Mouse (Mus musculus): ENCODE data around the gene Prkg1. TPM values are rescaled to one million over a fixed set of nuclear protein-coding genes. Genes with fewer than 3 reads are reported as not detected.
A peak's percentile ranks its signal among the peaks of the same experiment; 100 is the strongest.

The Prkg1 gene
- total RNA-seq, 2 experiments from 2014 or later = 13.8 to 20.2 TPM

GRCm38 (mm10) chr19:31106036-31106435 lies 658.8 kb downstream of the Prkg1 start:
- DNase-seq (ENCODE audit: low spot score in 2 of 2) = no peak
- intact Hi-C loops (cut with DNase I) = no loop called here

DNA sequence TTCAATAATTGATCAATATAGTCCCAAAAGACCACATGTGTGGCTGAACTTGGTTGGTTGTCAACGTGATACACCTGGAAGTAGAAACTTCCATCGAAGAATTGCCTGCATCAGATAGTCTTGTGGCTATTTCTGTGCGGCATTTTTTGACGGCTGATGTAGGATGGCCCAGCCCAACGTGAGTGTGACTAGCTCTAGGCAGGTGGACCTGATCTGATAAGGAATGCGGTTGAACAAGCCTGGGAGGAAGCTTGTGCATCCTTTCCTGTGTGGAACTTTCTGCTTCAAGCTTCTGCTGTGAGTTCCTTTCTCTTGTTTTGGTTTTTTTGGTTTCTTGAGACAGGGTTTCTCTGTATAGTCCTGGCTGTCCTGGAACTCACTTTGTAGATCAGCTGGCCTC lies 660.1 kb downstream of the Prkg1 start:
- DNase-seq (ENCODE audit: low spot score in 2 of 2) = no peak
- intact Hi-C loops (cut with DNase I) = no loop called here

DNA sequence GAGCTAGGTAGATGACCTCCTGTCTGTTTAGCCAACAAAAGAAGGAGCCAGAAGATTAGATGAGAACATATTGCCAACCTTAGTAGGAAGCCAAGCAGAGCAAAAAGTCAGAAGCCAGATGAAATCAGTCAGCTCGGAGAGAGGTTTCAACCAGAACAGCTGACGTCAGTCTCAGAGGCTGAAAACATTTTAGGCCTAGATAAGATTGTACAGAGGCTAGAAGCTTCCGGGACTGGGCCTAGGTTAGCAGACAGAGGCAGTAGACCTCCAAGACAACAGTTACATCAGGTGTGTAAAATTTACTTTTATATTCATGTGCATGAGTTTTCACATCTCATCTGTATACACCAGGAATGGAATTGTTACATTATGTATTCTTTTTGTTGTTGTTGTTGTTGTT lies 665.5 kb downstream of the Prkg1 start:
- intact Hi-C loops (cut with DNase I) = no loop called here

GRCm38 (mm10) chr19:31097857-31098256 lies 667.0 kb downstream of the Prkg1 start:
- intact Hi-C loops (cut with DNase I) = no loop called here
- no peak for DNase-seq (ENCODE audit: low spot score in 2 of 2)

More for the DNA sequence above, 665.5 kb downstream of the Prkg1 start:
- no peak for DNase-seq (ENCODE audit: low spot score in 2 of 2)

- intact Hi-C loops (cut with DNase I) = loop anchor here (10.0 kb wide), 1 partner anchor 581 kb away; no protein-coding TSS in a partner anchor
- DNase-seq (ENCODE audit: low spot score in 2 of 2) = no peak
These were observed 681.1 kb downstream of the Prkg1 start for GRCm38 (mm10) chr19:31083761-31084160.

GRCm38 (mm10) chr19:31082662-31083429 lies 682.0 kb downstream of the Prkg1 start, which contains the start of gene Cstf2t:
Gene Cstf2t (plus strand): TSS chr19:31082837.
- intact Hi-C loops (cut with DNase I) = loop anchor here (10.0 kb wide), 1 partner anchor 582 kb away; no protein-coding TSS in a partner anchor

DNA sequence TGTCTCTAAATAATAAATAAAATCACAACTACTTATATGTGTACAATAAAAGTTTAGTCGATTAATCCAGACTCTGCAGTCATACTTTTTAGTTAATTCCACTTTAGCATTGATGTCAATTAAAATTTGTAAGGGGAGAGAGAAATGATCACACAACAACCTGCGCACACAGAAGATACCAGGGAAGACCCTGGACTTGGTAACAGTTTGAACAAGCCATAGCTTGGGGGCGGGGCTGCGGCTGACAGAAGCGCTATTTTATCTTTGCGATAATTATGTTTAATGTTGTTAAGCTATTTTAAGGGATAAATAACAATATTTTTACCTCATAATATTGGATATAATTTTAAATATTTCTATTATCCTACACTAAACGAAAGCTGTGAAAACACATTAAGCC lies 682.6 kb downstream of the Prkg1 start:
- DNase-seq (ENCODE audit: low spot score in 2 of 2) = no peak
- intact Hi-C loops (cut with DNase I) = loop anchor here (10.0 kb wide), 1 partner anchor 583 kb away; no protein-coding TSS in a partner anchor

More at GRCm38 (mm10) chr19:31082662-31083429, 682.0 kb downstream of the Prkg1 start, which contains the start of gene Cstf2t:
- DNase-seq (ENCODE audit: low spot score in 2 of 2) = peak; percentile 99

GRCm38 (mm10) chr19:31078241-31078640 lies 686.6 kb downstream of the Prkg1 start:
- intact Hi-C loops (cut with DNase I) = loop anchor here (10.0 kb wide), 1 partner anchor 233 kb away; no protein-coding TSS in a partner anchor

DNA sequence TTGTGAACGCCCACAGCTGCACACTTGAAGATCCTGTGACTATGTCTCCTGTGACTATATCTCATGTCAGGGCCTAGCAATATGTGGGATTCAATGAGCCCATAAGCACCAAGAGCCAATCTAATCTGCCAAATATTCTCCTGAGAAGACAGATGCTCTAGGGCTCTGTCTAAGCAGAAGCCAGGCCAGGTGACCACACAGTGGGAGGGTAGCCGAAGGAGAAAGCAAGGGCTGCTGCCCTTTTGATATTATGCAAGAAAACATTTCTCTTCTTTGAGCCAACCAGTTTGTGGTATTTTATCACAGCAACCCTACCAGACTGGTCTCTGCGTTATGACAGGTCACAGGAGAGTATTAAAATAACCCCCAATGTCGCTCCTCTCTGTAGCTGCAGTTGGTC lies 688.7 kb downstream of the Prkg1 start:
- intact Hi-C loops (cut with DNase I) = loop anchor here (10.0 kb wide), 1 partner anchor 231 kb away; no protein-coding TSS in a partner anchor

More at GRCm38 (mm10) chr19:31078241-31078640, 686.6 kb downstream of the Prkg1 start:
- no peak for DNase-seq (ENCODE audit: low spot score in 2 of 2)

DNA sequence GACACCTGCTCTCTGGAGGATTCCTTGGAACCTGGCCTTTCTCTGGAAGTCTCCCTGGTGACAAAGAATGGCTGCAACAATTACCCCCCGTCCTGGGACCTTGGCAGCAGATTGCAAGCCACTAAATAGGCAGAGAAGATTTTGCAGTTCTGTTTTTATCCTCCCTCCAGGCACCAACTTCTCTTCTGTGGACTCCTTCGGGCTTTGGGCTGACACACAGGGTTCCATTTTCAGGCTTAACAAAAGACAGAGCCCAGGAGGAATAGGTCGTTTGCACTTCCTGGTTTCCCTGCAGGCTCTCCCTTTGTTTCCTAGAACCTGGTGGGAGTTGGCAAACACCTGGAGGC lies 690.1 kb downstream of the Prkg1 start:
- DNase-seq (ENCODE audit: low spot score in 2 of 2) = no peak
- intact Hi-C loops (cut with DNase I) = loop anchor here (10.0 kb wide), 1 partner anchor 230 kb away; no protein-coding TSS in a partner anchor

More for the DNA sequence above, 688.7 kb downstream of the Prkg1 start:
- DNase-seq (ENCODE audit: low spot score in 2 of 2) = no peak

DNA sequence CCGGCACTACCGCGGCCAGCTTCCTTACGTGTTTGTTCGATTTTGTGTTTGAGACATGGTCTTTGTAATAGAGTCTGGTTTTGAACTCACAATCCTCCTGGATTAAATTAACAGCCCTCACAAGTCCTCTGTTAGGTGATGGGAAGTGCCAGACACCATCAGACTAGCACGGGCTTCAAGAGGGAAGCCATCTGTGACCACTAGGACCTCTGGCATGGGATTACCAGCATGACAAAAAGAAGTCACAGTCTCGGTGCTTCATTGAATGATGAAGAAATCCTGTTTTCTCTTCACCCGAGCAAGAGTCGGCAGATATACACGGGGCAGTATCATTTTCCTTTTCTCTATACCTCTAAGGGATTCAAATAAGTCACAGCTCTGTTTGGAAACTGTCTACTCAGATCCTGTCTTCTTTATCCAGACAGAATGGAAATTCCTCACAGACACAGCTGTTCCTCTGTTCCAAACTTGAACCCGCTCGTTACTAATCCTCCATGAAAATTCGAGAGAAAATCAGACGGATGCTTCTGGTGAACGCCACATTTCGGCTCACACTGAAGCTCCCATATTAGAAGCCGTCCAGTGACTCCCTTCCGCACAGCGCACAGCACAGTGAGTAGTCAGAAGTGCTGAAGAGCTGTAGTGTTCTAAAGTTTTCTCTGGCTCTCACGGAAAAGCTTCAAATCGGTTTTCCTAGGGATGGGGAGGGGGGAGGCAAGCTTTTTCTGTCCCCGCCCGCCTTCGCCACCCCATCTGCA lies 690.7 kb downstream of the Prkg1 start:
- no peak for DNase-seq (ENCODE audit: low spot score in 2 of 2)
- intact Hi-C loops (cut with DNase I) = loop anchor here (10.0 kb wide), 1 partner anchor 229 kb away; no protein-coding TSS in a partner anchor

- intact Hi-C loops (cut with DNase I) = no loop called here
- no peak for DNase-seq (ENCODE audit: low spot score in 2 of 2)
These were observed 699.5 kb downstream of the Prkg1 start for GRCm38 (mm10) chr19:31065206-31065781.

- intact Hi-C loops (cut with DNase I) = no loop called here
- no peak for DNase-seq (ENCODE audit: low spot score in 2 of 2)
These were observed 700.1 kb downstream of the Prkg1 start for GRCm38 (mm10) chr19:31064740-31065139.

GRCm38 (mm10) chr19:31046601-31047000 lies 718.2 kb downstream of the Prkg1 start:
- intact Hi-C loops (cut with DNase I) = no loop called here
- DNase-seq (ENCODE audit: low spot score in 2 of 2) = no peak

GRCm38 (mm10) chr19:31040948-31041847 lies 723.6 kb downstream of the Prkg1 start:
- intact Hi-C loops (cut with DNase I) = no loop called here
- no peak for DNase-seq (ENCODE audit: low spot score in 2 of 2)

GRCm38 (mm10) chr19:31038951-31039350 lies 725.9 kb downstream of the Prkg1 start:
- DNase-seq (ENCODE audit: low spot score in 2 of 2) = no peak
- intact Hi-C loops (cut with DNase I) = no loop called here

- intact Hi-C loops (cut with DNase I) = no loop called here
- no peak for DNase-seq (ENCODE audit: low spot score in 2 of 2)
These were observed 733.2 kb downstream of the Prkg1 start for GRCm38 (mm10) chr19:31031596-31031995.

DNA sequence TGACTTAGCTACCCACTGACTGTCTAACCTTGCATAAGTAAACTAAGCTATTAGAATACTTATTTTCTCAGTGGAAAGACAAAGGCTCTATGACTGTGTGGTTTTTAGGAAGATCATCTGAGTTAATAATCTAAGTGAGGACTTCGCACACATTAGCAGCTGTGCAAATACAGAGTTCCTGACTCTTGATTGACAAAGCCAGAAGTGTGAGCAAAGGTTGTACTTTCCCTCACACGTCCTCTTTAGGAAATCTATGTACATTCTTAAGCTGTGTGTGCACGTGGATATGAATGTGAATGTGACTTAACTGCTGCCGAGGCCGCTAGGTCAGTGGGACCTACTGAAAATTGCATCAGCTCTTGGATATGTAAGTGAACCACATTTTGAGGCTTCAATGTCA lies 738.0 kb downstream of the Prkg1 start:
- no peak for DNase-seq (ENCODE audit: low spot score in 2 of 2)
- intact Hi-C loops (cut with DNase I) = no loop called here

- no peak for DNase-seq (ENCODE audit: low spot score in 2 of 2)
- intact Hi-C loops (cut with DNase I) = no loop called here
These were observed 753.2 kb downstream of the Prkg1 start for GRCm38 (mm10) chr19:31011528-31012133.

All from left cerebral cortex, postnatal 36 days (tissue).